Mouse (Mus musculus) embryonic facial prominence, embryonic 10.5 days (tissue): ENCODE data around the gene Polr2h. TPM values are rescaled to one million over a fixed set of nuclear protein-coding genes. Genes with fewer than 3 reads are reported as not detected.

Experiments
- DNase-seq: peaks from one replicate; pipeline ENCODE4 v3.0.0-alpha.2; 2017; ENCODE audit warnings: low spot score
- H3K27ac ChIP-seq: fragments of 300-500 bp; sonication (generic); replicated peaks from 2 replicates; pipeline ENCODE4 v1.5.1; 2016; ENCODE audit warnings: mild to moderate bottlenecking
- H3K27me3 ChIP-seq: fragments of 300-500 bp; sonication (generic); replicated peaks from 2 replicates; pipeline ENCODE4 v1.6.1; 2016; ENCODE audit warnings: low read depth, mild to moderate bottlenecking; ENCODE audit not compliant: poor library complexity, severe bottlenecking
- H3K36me3 ChIP-seq: fragments of 300-500 bp; sonication (generic); replicated peaks from 2 replicates; pipeline ENCODE4 v1.6.1; 2016; ENCODE audit warnings: mild to moderate bottlenecking, moderate library complexity
- H3K4me1 ChIP-seq: fragments of 300-500 bp; sonication (generic); 2 replicates; pipeline ENCODE4 v1.6.1; 2016
- H3K4me3 ChIP-seq: fragments of 300-500 bp; sonication (generic); 2 replicates; pipeline ENCODE4 v1.5.1; 2016; ENCODE audit warnings: mild to moderate bottlenecking, moderate library complexity
- H3K9me3 ChIP-seq: fragments of 300-500 bp; sonication (generic); 2 replicates; pipeline ENCODE4 v1.6.1; 2016; ENCODE audit warnings: mild to moderate bottlenecking
- WGBS: fragments of 180-500 bp; shearing (Covaris S2); methylation state at CpG from one replicate; pipeline ENCODE4 v1.1.7; 2016; 5-methylcytosine and 5-hydroxymethylcytosine counted together
- polyA plus RNA-seq: library from polyadenylated mRNA; unstranded; fragments of >200 nt; fragmentation: Nextera tagmentation; extraction: Ambion mirVana; gene quantifications from 2 replicates; pipeline ENCODE4 v1.2.1, GENCODE M21; 2016

Gene Polr2h
- polyA plus RNA-seq, 1 experiment from 2014 or later, result 153 TPM

DNA sequence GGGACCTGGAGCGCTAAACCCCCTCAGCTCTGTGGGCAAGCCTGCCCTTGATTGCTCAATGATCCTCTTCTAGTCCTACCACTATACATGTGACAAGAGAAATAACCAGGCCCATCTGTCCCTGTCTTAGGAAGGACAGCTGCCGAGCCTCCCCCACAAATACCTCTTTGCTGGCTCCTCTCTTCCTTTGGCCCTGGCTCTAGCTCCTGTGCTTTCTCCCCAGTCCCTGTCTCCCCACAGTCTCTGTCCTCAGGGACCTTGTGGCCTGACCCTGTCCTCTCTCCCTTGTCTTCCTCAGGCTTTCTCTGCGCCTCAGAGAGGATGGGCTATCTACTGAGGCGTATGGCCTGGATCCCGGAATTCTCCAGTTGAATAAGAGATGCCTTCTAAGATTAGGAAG is 14.2 kb downstream of the Polr2h start:
- Histone ChIP-seq H3K9me3 (no peaks in the 10 kb centered on the region), H3K27ac (peak overlapping the region; percentile 91; the same call in 1 of the 2 replicates), H3K4me3 (peak overlapping the region; percentile 76; the same call in 1 of the 2 replicates)

DNA sequence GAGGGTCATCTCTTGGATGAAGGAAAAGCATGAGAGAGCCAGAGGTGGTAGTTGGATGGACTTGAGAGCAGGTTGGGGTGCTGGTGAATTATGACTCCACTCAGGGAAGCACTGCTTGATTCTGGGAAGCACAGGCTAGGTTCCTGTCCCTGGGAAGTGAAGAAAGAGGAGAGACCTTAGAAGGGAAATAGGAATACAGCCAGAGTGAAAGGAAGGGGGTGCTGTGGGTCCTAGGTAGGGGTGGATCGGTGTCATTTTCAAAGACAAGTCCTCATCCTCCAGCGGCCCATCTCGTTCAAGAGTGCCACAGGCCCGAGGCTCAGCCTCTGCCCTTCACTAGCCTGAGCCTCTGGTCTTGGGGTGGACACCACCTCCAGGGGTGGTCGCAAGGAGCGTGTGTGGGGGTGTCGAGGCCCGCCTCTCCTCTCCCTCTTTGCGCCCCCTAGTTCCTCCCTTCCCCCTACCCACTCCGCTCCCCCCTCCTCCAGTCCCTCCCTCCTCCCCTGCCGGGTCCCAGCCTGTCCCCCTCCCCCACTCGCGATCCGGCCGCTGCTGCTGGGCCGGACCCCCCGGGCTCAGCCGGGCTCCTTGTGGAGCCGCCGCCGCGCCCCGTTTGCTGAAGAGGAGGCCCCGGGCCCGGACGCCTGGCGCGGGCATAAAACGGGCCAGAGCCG is 14.9 kb downstream of the Polr2h start:
- no peaks in the 10 kb centered on the region for H3K36me3 ChIP-seq
- peak overlapping the region; percentile 91 for H3K27ac ChIP-seq
- H3K27me3 ChIP-seq, result peaks cover 69% of the 10 kb centered on the region
- H3K4me3 ChIP-seq, result peak overlapping the region; percentile 76
- H3K4me1 ChIP-seq, result peaks cover 41% of the 10 kb centered on the region
- DNase-seq, result peak; percentile 76
- under 1% methylated on average over 30 of the region's 30 CpGs for WGBS
- H3K9me3 ChIP-seq, result no peaks in the 10 kb centered on the region

More for the DNA sequence above, 14.2 kb downstream of the Polr2h start:
- WGBS, result 69% methylated on average over 5 of the region's 5 CpGs
- DNase-seq, result no peak
- no peaks in the 10 kb centered on the region for H3K36me3 ChIP-seq
- peaks cover 41% of the 10 kb centered on the region for H3K4me1 ChIP-seq
- H3K27me3 ChIP-seq, result peaks cover 62% of the 10 kb centered on the region

DNA sequence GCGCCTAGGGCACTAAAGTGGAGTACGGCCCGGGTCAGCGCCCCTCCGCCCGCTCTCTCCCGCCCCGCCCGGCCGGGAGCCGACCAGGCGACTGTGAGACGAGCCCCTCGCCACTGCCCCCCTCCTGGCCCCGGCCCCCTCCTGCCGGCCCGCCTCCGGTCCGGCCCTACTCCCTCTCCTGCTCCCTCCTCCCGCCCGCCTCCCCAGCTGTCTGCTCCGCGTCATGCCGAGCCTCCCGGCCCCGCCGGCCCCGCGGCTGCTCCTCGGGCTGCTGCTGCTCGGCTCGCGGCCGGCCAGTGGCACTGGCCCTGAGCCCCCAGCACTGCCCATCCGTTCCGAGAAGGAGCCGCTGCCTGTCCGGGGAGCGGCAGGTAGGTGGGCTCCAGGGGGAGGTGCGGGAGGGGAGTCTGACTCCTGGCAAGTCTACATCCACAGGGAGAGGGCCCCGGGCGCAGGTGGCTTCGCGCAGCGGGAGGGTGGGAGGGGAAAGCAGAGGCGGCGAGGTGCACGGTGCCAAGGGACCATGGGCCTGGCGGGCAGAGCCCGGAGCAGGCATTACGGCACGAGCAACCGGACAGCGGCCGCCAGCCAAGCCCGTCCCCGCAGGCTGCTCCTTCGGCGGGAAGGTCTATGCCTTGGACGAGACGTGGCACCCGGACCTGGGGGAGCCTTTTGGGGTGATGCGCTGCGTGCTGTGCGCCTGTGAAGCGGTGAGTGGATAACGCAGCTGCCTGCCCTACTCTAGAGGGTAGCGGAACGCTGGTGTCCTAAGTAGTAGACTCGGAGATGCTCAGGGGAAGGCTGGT is 15.7 kb downstream of the Polr2h start, which contains the start of gene Chrd:
Gene Chrd (plus strand): TSS at position 203 of the 806 bp plus-strand sequence.
- under 1% methylated on average over 69 of the region's 70 CpGs for WGBS

DNA sequence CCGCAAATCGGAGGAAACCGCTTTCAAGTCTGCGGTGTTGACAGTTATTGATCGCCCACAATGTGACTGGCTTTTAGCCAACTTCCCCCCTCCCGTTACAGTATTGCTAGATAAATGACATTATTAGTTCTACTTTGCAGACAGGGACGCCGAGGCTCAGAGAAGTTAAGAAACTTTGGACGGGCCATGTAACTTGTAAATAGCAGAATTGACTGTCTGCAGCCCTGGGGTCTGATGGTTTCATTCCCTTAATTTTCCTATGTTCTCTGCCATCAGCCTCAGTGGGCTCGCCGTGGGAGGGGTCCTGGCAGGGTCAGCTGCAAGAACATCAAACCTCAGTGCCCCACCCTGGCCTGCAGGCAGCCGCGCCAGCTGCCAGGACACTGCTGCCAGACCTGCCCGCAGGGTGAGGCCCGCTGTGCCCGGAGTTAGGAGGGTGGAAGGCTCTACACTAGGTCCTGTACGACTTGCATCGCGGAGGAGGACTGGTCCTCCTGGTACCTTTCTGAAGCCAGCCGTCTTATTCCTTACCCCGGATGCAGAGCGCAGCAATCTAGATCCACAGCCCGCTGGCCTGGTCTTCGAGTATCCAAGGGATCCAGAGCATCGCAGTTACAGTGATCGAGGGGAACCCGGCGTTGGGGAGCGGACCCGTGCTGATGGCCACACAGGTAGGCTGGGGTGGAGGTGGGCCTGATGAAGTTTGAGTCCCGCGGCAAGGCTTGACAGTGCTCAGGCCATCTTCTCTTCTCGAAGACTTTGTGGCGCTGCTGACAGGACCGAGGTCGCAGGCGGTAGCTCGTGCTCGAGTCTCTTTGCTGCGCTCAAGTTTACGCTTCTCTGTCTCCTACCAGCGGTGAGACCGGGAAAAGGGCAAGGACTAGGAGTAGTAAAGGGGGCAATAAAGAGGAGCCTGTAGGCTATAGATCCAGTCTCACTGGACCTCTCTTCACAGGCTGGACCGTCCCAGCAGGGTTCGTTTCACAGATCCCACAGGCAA is 16.6 kb downstream of the Polr2h start, which contains the start of gene Thpo:
Gene Thpo (minus strand): TSS at position 781 of the 1,000 bp plus-strand sequence.
- 2% methylated on average over 45 of the region's 45 CpGs for WGBS
- Histone ChIP-seq H3K27ac (peak within 1 kb of the TSS; percentile 91), H3K4me3 (peak within 1 kb of the TSS; percentile 76), H3K4me1 (peaks cover 41% of the 10 kb centered on the region), H3K27me3 (peaks cover 80% of the 10 kb centered on the region), H3K9me3 (no peaks in the 10 kb centered on the region), H3K36me3 (no peaks in the 10 kb centered on the region)
- peak; percentile 44 for DNase-seq

More for the DNA sequence above, 15.7 kb downstream of the Polr2h start, which contains the start of gene Chrd:
- H3K36me3 ChIP-seq, result no peaks in the 10 kb centered on the region
- no peaks in the 10 kb centered on the region for H3K9me3 ChIP-seq
- peaks cover 74% of the 10 kb centered on the region for H3K27me3 ChIP-seq
- peaks cover 41% of the 10 kb centered on the region for H3K4me1 ChIP-seq
- DNase-seq, result peak; percentile 86
- H3K27ac ChIP-seq, result peak within 1 kb of the TSS; percentile 91
- H3K4me3 ChIP-seq, result peak within 1 kb of the TSS; percentile 76

DNA sequence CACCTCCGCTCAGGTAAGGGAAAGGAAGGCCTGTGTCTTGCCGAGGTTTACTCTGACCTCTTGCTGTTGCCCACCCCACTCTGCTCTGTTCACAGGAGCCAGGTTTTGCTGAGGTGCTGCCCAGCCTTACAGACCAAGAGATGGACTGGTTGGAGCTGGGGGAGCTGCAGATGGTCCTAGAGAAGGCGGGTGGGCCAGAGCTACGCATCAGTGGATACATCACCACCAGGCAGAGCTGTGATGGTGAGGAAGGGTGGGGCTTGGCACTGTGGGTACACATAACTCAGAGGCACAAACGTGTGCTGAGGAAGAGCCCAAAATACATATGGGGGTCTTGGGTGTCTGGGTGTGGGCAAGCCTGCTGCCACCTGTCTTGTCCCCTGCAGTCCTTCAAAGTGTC is 18.2 kb downstream of the Polr2h start:
- DNase-seq, result no peak
- peaks cover 68% of the 10 kb centered on the region for H3K27me3 ChIP-seq
- H3K4me3 ChIP-seq, result no peak overlapping the region
- WGBS, result 80% methylated on average over 5 of the region's 5 CpGs
- H3K27ac ChIP-seq, result no peak overlapping the region
- H3K9me3 ChIP-seq, result no peaks in the 10 kb centered on the region
- no peaks in the 10 kb centered on the region for H3K36me3 ChIP-seq
- peaks cover 29% of the 10 kb centered on the region for H3K4me1 ChIP-seq

DNA sequence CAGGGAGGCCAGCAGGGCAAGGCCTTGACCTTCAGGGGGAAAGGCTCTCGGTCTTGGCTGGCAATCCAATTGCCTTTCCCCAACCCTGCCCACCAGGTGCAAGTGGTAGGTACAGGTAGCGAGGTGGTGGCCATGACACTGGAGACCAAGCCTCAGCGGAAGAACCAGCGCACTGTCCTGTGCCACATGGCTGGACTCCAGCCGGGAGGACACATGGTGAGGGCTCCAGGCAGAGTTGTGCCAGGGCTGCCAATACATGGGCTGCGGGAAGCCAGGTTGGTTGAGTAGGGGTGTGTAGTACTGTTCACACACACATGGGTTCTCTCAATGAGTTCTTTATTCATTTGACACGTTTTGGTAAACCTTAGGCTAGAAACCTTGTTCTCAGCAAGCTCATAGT is 18.7 kb downstream of the Polr2h start:
- H3K9me3 ChIP-seq, result no peaks in the 10 kb centered on the region
- WGBS, result 87% methylated on average over 7 of the region's 7 CpGs
- no peaks in the 10 kb centered on the region for H3K36me3 ChIP-seq
- H3K27me3 ChIP-seq, result peaks cover 67% of the 10 kb centered on the region
- no peak overlapping the region for H3K4me3 ChIP-seq
- H3K4me1 ChIP-seq, result peaks cover 29% of the 10 kb centered on the region
- H3K27ac ChIP-seq, result no peak overlapping the region
- no peak for DNase-seq

DNA sequence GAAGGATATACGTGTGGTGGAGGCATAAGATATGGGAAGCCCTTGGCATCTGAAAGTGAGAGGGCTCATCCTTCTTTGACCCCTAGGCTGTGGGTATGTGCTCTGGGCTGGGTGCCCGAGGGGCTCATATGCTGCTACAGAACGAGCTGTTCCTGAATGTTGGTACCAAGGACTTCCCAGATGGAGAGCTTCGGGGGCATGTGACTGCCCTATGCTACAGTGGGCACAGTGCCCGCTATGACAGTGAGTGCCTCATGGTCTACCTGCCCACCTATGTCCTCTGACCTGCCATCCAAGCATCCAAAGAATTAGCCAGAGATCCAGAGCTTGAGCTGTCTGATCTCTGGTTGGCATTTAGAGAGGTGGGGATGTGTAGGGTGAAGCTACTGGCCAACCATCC is 19.4 kb downstream of the Polr2h start:
- peaks cover 26% of the 10 kb centered on the region for H3K4me1 ChIP-seq
- H3K36me3 ChIP-seq, result no peaks in the 10 kb centered on the region
- H3K27ac ChIP-seq, result no peak overlapping the region
- no peak overlapping the region for H3K4me3 ChIP-seq
- no peaks in the 10 kb centered on the region for H3K9me3 ChIP-seq
- 81% methylated on average over 5 of the region's 5 CpGs for WGBS
- H3K27me3 ChIP-seq, result peaks cover 62% of the 10 kb centered on the region
- DNase-seq, result no peak

DNA sequence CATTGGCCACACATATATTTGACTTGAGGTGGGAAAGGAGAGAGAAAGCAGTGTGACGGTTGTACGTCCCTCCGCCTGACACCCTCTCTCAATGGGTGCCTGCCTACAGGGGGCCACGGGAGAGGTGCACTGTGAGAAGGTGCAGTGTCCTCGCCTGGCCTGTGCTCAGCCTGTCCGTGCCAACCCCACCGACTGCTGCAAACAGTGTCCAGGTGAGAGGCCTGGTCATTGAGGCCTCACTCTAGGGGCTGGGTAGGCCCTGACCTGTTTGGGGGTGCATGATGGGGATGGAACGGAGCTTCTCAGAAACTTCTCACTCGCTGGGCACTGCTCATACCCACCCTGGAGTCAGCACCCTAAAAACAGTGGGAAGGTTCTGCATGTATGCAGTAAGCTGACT is 22.4 kb downstream of the Polr2h start:
- no peaks in the 10 kb centered on the region for H3K4me1 ChIP-seq
- H3K4me3 ChIP-seq, result no peak overlapping the region
- no peaks in the 10 kb centered on the region for H3K36me3 ChIP-seq
- no peaks in the 10 kb centered on the region for H3K9me3 ChIP-seq
- 90% methylated on average over 9 of the region's 9 CpGs for WGBS
- peaks cover 36% of the 10 kb centered on the region for H3K27me3 ChIP-seq
- H3K27ac ChIP-seq, result no peak overlapping the region
- no peak for DNase-seq

DNA sequence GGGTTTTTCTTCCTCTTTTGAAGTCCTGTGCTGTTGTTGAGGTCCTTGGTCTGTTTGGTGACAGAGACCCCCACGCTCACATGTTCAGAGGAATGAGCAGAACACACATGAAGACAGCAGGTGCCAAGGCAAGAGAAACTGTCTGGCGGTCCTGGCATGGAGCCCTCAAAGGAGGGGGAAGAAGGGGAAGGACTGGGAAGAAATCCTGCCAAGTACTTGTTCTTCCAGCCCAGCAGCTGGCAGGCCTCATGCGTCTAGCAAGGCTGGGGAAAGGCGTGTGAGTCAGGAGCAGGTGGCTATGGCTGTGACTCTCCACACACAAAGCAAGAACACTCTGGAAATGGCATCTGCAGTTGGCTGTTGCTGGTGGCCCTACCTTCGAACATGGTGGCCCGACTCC is 29.2 kb downstream of the Polr2h start:
- Histone ChIP-seq H3K9me3 (no peaks in the 10 kb centered on the region), H3K4me1 (no peaks in the 10 kb centered on the region), H3K27me3 (no peaks in the 10 kb centered on the region), H3K27ac (no peak overlapping the region), H3K4me3 (no peak overlapping the region), H3K36me3 (no peaks in the 10 kb centered on the region)
- DNase-seq, result no peak
- 82% methylated on average over 6 of the region's 6 CpGs for WGBS

DNA sequence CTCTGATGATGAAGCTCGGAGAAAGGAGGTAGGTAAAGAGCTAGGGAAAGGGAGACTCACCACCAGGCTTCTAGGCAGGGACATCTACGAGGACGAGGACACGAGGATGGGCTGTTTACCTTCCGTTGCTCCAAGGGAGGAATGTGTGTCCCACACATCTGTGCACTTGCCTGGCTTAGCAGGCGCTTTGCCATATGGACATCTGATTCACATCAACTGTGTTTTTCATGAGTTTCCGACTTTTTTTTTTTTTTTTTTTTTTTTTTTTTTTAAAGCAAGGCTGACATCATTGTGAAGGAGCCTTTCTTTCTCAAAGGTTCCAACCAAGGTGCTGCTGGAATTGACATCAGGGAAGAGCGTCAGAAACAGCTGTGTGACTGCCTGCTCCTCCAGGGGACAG is 33.1 kb downstream of the Polr2h start:
- Histone ChIP-seq H3K4me1 (no peaks in the 10 kb centered on the region), H3K9me3 (no peaks in the 10 kb centered on the region), H3K4me3 (no peak overlapping the region), H3K36me3 (no peaks in the 10 kb centered on the region), H3K27me3 (no peaks in the 10 kb centered on the region), H3K27ac (no peak overlapping the region)
- 52% methylated on average over 8 of the region's 8 CpGs for WGBS
- no peak for DNase-seq

DNA sequence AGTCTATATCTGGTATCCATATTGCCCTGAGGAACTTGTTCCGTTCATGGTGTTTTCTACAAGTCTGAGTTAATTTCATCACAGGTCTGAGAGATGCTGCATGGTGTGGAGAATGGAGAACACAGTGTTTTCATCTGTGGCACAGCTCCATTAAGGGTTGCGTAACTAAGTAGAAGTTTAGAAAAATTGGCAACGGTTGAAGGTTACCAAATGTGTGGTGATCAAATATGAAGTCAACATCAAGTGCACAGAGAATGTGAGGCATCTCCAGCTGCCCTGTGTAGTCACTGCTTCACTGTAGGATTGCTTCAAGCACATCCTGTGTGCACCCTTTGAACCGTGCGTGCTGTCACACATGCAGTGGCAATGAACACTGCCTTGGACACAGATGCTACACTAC is 38.6 kb downstream of the Polr2h start:
- WGBS, result 95% methylated on average over 5 of the region's 5 CpGs
- Histone ChIP-seq H3K36me3 (no peaks in the 10 kb centered on the region), H3K4me1 (no peaks in the 10 kb centered on the region), H3K4me3 (no peak overlapping the region), H3K27me3 (no peaks in the 10 kb centered on the region), H3K27ac (no peak overlapping the region), H3K9me3 (no peaks in the 10 kb centered on the region)
- DNase-seq, result no peak

DNA sequence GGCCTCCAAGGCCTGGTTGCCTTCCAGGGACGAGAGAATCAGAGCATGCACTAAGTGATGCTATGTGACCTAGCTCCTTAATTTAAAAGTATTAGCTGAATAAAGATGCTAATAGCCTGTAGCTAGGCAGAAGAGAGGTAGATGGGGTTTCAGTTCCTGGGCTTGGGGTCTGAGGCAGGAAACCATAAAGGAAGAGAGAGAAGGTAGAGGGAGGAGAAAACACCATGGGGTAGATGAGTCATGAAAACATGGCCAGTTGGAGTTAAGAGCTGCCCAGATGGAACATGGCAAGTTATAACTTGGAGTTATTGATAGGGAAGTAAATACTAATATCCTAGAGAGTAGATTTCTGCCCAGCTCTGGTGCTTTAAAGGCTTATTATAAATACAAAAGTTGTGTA is 39.9 kb downstream of the Polr2h start:
- no peak overlapping the region for H3K4me3 ChIP-seq
- no peak for DNase-seq
- WGBS, result 73% methylated on average over 1 of the region's 1 CpGs

More for the DNA sequence above, 39.9 kb downstream of the Polr2h start:
- Histone ChIP-seq H3K4me1 (no peaks in the 10 kb centered on the region), H3K27ac (no peak overlapping the region), H3K27me3 (no peaks in the 10 kb centered on the region), H3K9me3 (no peaks in the 10 kb centered on the region), H3K36me3 (no peaks in the 10 kb centered on the region)
